Mouse (Mus musculus): ENCODE data around the gene Dnajc5g. TPM values are rescaled to one million over a fixed set of nuclear protein-coding genes. Genes with fewer than 3 reads are reported as not detected.

Gene Dnajc5g
- polyA plus RNA-seq, 1 experiment from 2014 or later: not detected

DNA sequence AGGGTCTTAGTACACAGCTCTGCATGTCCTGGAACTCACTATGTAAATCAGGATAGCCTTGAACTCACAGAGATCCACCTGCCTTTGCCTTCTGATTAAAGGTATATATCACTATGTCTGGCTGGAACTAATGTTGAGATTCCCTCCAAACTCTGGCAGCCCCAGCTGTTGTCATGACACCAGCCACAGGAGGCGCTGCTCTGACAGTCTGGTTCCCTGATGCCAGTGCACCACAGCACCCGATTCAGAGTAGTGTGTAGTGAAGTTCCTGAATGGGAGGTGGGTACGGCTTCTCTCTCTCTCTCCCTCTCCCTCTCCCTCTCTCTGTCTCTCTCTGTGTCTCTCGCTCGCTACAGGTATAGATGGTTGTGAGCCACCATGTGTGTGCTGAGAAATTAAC is 23.7 kb upstream of the Dnajc5g start:
- no peak overlapping the region for H3K4me3 ChIP-seq (ENCODE audit: low read depth, low read length)
- no peak overlapping the region for H3K4me2 ChIP-seq (ENCODE audit: low read depth, low read length)
- H3K4me1 ChIP-seq (ENCODE audit: control insufficient read depth, insufficient read depth, low read length): no peaks in the 10 kb centered on the region
- no peaks in the 10 kb centered on the region for H3K9me3 ChIP-seq (ENCODE audit: control insufficient read depth, low read length)
- ATAC-seq (ENCODE audit: low read depth): peak; percentile 44; the same call in 1 of the 2 replicates
- peaks cover 11% of the 10 kb centered on the region for H3K27me3 ChIP-seq (replicated peaks; ENCODE audit: control insufficient read depth, insufficient read depth, low read length)
- no peak overlapping the region for H3K9ac ChIP-seq (ENCODE audit: low read depth, low read length)
- peak; percentile 30 for DNase-seq (ENCODE audit: low spot score)
- peaks cover 19% of the 10 kb centered on the region for H3K36me3 ChIP-seq (ENCODE audit: control insufficient read depth, insufficient read depth, low read length)
- no peak overlapping the region for H3K27ac ChIP-seq (replicated peaks; ENCODE audit: low read depth, low read length)
- WGBS: 13% methylated on average over 5 of the region's 5 CpGs

DNA sequence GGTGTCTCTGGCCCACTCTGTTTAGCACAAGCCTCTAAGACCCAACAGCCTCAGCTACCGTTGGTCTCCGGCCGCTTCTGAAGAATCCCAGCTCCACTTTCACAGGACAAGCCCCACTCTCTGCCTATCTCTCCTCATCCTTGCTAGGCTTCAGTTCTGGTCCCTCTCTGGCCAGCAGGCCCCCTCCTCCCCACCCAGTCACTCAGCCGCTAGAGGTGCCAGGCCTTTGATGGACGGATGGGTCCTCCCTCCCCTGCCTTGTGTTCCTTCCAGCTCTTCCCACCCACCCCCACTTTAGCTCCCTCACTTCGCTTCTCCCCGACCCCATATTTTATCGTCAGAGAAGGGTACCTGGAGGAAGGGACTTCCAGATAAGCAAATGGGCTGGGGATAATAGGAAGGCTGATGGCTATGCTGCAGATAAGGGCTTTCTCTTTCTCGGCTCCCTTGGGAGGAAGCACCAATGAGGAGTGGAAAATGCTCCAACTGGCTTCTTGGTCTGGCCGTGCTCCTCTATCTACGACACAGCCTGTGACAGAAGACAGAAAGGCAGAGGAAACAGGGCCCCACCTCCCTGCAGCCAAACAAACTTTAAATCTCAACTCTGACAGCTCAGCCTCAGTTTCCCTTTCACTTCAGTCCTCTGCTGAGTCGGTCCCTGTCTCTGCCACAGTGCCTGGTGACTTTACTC is 23.0 kb upstream of the Dnajc5g start:
- Histone ChIP-seq H3K27me3 (replicated peaks; ENCODE audit: control insufficient read depth, insufficient read depth, low read length) (peaks cover 14% of the 10 kb centered on the region), H3K9me3 (ENCODE audit: control insufficient read depth, low read length) (no peaks in the 10 kb centered on the region), H3K36me3 (ENCODE audit: control insufficient read depth, insufficient read depth, low read length) (peaks cover 12% of the 10 kb centered on the region), H3K4me3 (ENCODE audit: low read depth, low read length) (no peak overlapping the region), H3K27ac (replicated peaks; ENCODE audit: low read depth, low read length) (no peak overlapping the region), H3K4me1 (ENCODE audit: control insufficient read depth, insufficient read depth, low read length) (no peaks in the 10 kb centered on the region), H3K4me2 (ENCODE audit: low read depth, low read length) (no peak overlapping the region), H3K9ac (ENCODE audit: low read depth, low read length) (no peak overlapping the region)
- 43% methylated on average over 12 of the region's 12 CpGs for WGBS
- no peak for ATAC-seq (ENCODE audit: low read depth)
- DNase-seq (ENCODE audit: low spot score): no peak

- Histone ChIP-seq H3K4me2 (ENCODE audit: low read depth, low read length) (no peak overlapping the region), H3K4me1 (ENCODE audit: control insufficient read depth, insufficient read depth, low read length) (no peaks in the 10 kb centered on the region), H3K9me3 (ENCODE audit: control insufficient read depth, low read length) (no peaks in the 10 kb centered on the region), H3K27me3 (replicated peaks; ENCODE audit: control insufficient read depth, insufficient read depth, low read length) (peaks cover 21% of the 10 kb centered on the region), H3K4me3 (ENCODE audit: low read depth, low read length) (no peak overlapping the region), H3K9ac (ENCODE audit: low read depth, low read length) (no peak overlapping the region), H3K27ac (replicated peaks; ENCODE audit: low read depth, low read length) (no peak overlapping the region), H3K36me3 (ENCODE audit: control insufficient read depth, insufficient read depth, low read length) (peaks cover 3% of the 10 kb centered on the region)
- ATAC-seq (ENCODE audit: low read depth) (no peak), DNase-seq (ENCODE audit: low spot score) (no peak)
- WGBS: 10% methylated on average over 6 of the region's 8 CpGs
These were observed 22.1 kb upstream of the Dnajc5g start for GRCm38 (mm10) chr5:31083949-31084348.

GRCm38 (mm10) chr5:31086606-31087005 is 19.5 kb upstream of the Dnajc5g start:
- no peaks in the 10 kb centered on the region for H3K36me3 ChIP-seq (ENCODE audit: control insufficient read depth, insufficient read depth, low read length)
- no peak overlapping the region for H3K4me3 ChIP-seq (ENCODE audit: low read depth, low read length)
- WGBS: 26% methylated on average over 7 of the region's 7 CpGs
- no peak for ATAC-seq (ENCODE audit: low read depth)
- DNase-seq (ENCODE audit: low spot score): no peak
- H3K9ac ChIP-seq (ENCODE audit: low read depth, low read length): no peak overlapping the region
- H3K27ac ChIP-seq (replicated peaks; ENCODE audit: low read depth, low read length): no peak overlapping the region
- no peak overlapping the region for H3K4me2 ChIP-seq (ENCODE audit: low read depth, low read length)
- no peaks in the 10 kb centered on the region for H3K4me1 ChIP-seq (ENCODE audit: control insufficient read depth, insufficient read depth, low read length)
- H3K9me3 ChIP-seq (ENCODE audit: control insufficient read depth, low read length): no peaks in the 10 kb centered on the region
- peaks cover 48% of the 10 kb centered on the region for H3K27me3 ChIP-seq (replicated peaks; ENCODE audit: control insufficient read depth, insufficient read depth, low read length)

- H3K9ac ChIP-seq (ENCODE audit: low read depth, low read length): no peak overlapping the region
- DNase-seq (ENCODE audit: low spot score) (no peak), ATAC-seq (ENCODE audit: low read depth) (no peak)
- no peak overlapping the region for H3K4me3 ChIP-seq (ENCODE audit: low read depth, low read length)
- H3K27ac ChIP-seq (replicated peaks; ENCODE audit: low read depth, low read length): no peak overlapping the region
- H3K9me3 ChIP-seq (ENCODE audit: control insufficient read depth, low read length): no peaks in the 10 kb centered on the region
- H3K36me3 ChIP-seq (ENCODE audit: control insufficient read depth, insufficient read depth, low read length): no peaks in the 10 kb centered on the region
- peaks cover 53% of the 10 kb centered on the region for H3K27me3 ChIP-seq (replicated peaks; ENCODE audit: control insufficient read depth, insufficient read depth, low read length)
- no peak overlapping the region for H3K4me2 ChIP-seq (ENCODE audit: low read depth, low read length)
- no peaks in the 10 kb centered on the region for H3K4me1 ChIP-seq (ENCODE audit: control insufficient read depth, insufficient read depth, low read length)
- 59% methylated on average over 2 of the region's 2 CpGs for WGBS
These were observed 19.0 kb upstream of the Dnajc5g start for GRCm38 (mm10) chr5:31087131-31087530.

- Histone ChIP-seq H3K27ac (replicated peaks; ENCODE audit: low read depth, low read length) (no peak overlapping the region), H3K4me1 (ENCODE audit: control insufficient read depth, insufficient read depth, low read length) (peaks cover 18% of the 10 kb centered on the region), H3K36me3 (ENCODE audit: control insufficient read depth, insufficient read depth, low read length) (no peaks in the 10 kb centered on the region), H3K4me2 (ENCODE audit: low read depth, low read length) (peak overlapping the region; percentile 64), H3K27me3 (replicated peaks; ENCODE audit: control insufficient read depth, insufficient read depth, low read length) (peaks cover 94% of the 10 kb centered on the region), H3K4me3 (ENCODE audit: low read depth, low read length) (peak overlapping the region; percentile 46), H3K9me3 (ENCODE audit: control insufficient read depth, low read length) (no peaks in the 10 kb centered on the region), H3K9ac (ENCODE audit: low read depth, low read length) (peak overlapping the region; percentile 51)
- WGBS: 8% methylated on average over 13 of the region's 53 CpGs
- DNase-seq (ENCODE audit: low spot score) (no peak), ATAC-seq (ENCODE audit: low read depth) (no peak)
These were observed 13.7 kb upstream of the Dnajc5g start for GRCm38 (mm10) chr5:31092231-31092975.

- H3K27ac ChIP-seq (replicated peaks; ENCODE audit: low read depth, low read length): no peak overlapping the region
- no peaks in the 10 kb centered on the region for H3K36me3 ChIP-seq (ENCODE audit: control insufficient read depth, insufficient read depth, low read length)
- H3K4me3 ChIP-seq (ENCODE audit: low read depth, low read length): peak overlapping the region; percentile 46
- under 1% methylated on average over 35 of the region's 54 CpGs for whole genome bisulfite sequencing
- peak overlapping the region; percentile 64 for H3K4me2 ChIP-seq (ENCODE audit: low read depth, low read length)
- peak overlapping the region; percentile 51 for H3K9ac ChIP-seq (ENCODE audit: low read depth, low read length)
- DNase-seq (ENCODE audit: low spot score): peak; percentile 50
- no peaks in the 10 kb centered on the region for H3K9me3 ChIP-seq (ENCODE audit: control insufficient read depth, low read length)
- H3K27me3 ChIP-seq (replicated peaks; ENCODE audit: control insufficient read depth, insufficient read depth, low read length): peaks cover 99% of the 10 kb centered on the region
- ATAC-seq (ENCODE audit: low read depth): peak; percentile 60
- peaks cover 18% of the 10 kb centered on the region for H3K4me1 ChIP-seq (ENCODE audit: control insufficient read depth, insufficient read depth, low read length)
These were observed 12.7 kb upstream of the Dnajc5g start for GRCm38 (mm10) chr5:31093151-31094041.

DNA sequence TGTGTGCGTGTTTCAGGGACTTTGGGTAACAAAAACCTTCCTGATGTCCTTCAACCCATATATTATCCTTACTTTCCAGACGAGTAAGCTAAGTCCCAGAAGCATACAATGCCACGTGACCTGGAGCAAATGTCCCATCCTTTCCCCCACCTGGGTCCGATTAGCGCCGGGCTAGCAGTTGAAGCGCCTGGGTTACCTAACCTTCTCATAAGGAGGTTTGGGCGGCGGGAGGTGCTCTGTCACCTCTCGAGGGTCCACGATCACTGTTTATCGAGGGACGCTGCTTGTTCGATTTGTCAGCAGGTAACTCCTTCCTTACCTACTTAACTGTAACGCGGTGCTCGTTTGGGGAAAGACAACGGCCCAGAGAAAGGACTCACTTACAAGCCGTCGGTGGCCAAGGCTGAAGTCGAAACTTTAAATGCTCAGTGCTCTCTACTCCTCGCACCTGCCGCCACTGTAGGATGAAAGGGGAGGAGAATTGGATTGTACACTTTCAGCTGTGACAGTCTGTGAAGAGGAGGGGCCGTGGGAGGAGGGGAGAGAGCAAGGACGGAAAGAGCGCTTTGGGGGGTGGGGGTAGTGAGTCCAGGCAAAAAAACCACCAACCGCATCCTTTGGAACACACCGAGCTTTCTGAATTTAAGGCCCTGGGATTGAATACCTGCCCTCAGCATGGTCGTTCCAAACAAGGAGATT is 11.8 kb upstream of the Dnajc5g start:
- WGBS: 3% methylated on average over 29 of the region's 29 CpGs
- Histone ChIP-seq H3K27ac (replicated peaks; ENCODE audit: low read depth, low read length) (no peak overlapping the region), H3K36me3 (ENCODE audit: control insufficient read depth, insufficient read depth, low read length) (no peaks in the 10 kb centered on the region), H3K27me3 (replicated peaks; ENCODE audit: control insufficient read depth, insufficient read depth, low read length) (peaks cover 95% of the 10 kb centered on the region), H3K4me1 (ENCODE audit: control insufficient read depth, insufficient read depth, low read length) (peaks cover 18% of the 10 kb centered on the region), H3K9ac (ENCODE audit: low read depth, low read length) (no peak overlapping the region), H3K4me2 (ENCODE audit: low read depth, low read length) (peak overlapping the region; percentile 64), H3K4me3 (ENCODE audit: low read depth, low read length) (peak overlapping the region; percentile 28), H3K9me3 (ENCODE audit: control insufficient read depth, low read length) (no peaks in the 10 kb centered on the region)
- ATAC-seq (ENCODE audit: low read depth) (no peak), DNase-seq (ENCODE audit: low spot score) (no peak)
